Mouse (Mus musculus) cerebellum, adult 9-10 months (tissue): ENCODE measurements around the gene Cald1.

Experiments
- DNase-seq: peaks from one replicate; pipeline ENCODE4 v3.0.0; 2022

Gene Cald1

DNA sequence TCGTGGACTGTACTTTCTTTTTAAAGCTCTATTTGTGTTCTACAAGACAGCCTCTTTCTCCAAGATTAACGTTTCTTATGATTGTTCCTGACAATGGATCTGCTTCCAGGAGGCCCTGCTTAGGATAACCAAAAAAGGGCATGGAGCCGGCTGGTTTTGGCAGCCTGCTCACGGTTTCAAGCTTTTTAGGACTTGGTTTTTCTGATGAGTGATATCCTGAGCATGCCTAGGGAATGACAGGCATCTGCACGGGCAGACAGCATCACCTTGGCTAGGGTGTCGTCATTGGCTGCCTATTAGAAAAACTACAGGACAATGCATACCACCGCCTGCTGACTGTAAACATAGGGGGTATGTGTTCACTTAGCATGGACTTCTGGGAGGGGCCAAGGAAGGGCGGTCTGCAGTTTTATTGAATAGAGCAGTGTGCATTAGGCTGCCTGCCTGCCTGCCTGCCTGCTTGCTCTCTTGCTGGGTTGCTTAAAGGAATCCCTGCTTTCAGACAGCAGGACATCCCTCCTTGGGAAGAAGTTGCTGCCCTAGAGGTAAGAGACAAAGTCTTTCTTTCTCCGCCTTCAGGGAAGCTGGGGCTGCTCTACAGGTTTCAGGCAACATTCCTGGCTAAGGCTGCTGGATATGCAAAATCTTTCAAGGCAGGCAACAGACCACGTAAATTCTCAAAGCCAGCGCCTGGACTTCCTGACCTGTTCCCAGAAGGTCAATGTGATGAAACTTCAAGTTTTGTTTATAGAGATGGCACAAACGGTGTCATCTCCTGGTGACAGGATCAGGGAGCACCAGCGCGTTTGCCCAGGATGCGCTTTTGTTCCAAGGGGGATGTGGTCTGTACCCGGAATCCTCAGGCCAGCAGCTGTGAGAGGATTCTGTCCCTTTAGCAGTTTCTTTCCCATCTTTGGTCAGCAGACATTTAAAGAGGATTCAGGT, at the start of gene Cald1:
Gene Cald1, plus strand, starts transcription at position 380 of the 945 bp plus-strand sequence.
- no peak for DNase-seq

DNA sequence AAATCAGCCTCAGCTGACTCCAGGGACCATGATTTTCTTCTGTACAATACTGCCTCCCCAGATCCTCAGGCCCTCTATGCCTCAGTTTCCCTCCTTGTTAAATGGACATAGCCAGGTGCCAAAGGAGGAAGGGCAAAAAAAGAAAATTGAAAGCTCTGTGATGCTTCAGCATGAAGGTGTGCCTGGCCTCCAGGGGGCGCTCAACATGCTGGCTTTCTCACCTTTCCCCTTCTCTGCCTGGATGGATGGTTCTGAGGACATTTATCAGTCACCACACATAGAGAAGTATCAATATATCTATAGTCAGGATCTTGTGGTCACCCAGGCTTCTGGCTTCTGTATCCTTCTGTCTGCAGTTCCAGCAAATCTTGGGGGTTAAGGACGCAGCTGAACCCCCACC, 49.3 kb upstream of the Cald1 start:
- DNase-seq: peak; percentile 58

DNA sequence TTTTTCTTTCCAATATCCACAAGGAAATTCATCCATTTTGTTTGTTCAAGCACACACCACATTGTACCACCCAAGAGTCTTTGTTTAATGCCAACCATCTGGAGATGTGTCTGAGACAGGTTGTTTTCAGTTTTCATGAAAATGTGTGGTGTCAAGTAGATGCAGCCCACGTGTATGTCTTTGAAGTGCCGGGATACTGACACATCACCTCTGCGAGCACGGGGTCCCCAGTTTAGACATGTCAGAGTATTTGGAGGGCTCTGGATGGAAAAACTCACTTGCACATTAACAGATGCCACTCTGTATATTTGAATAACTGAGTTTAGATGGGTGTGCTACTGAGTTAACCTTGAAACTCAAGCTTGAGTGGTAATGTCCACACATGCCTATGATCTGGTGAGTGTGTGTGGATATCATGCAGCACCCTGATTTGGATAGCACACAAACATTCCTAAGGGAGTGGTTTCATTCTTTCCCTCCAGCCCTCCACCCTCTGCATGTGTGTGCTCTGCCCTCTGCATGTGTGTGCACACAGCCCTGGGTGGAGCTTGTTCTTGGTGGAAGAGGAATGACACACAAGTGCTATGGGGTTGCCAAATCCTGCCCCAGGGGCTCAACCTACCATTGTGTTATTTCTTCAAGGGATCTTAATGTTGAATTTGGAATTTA, 45.7 kb upstream of the Cald1 start:
- DNase-seq: no peak

DNA sequence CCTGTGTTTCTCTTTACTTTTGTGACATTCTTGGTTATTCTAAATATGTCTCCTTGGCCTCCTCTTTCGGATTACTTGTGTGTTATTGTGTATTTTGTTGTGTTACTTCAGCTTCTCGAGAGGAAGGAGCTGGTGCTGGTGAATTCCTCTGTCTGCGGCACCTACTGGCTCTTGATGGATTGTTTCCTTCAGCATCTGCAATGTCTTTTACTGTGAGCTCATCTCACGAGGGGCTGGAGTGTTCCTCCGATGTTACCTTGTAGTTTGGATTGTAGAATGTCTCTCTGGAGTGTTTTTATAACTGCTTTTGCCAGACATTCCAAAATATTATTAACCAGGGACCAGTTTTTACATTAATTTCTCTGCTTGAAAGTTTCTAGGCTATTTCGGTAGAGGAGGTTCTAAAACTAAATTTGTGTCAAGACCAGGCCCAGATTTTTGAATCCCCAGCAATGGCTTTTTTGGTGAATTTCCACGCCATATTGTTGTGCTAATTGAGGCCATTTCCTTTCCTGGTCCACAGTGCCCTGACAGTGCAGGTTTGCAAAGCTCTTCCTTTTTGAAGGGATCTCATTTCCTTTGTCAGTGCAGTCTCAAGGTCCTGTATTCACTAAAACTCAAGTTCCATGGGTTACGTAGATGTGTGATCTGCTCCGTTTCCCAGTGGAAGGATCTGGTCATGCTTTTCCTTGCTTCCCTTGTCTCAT, 43.9 kb upstream of the Cald1 start:
- DNase-seq: no peak

DNA sequence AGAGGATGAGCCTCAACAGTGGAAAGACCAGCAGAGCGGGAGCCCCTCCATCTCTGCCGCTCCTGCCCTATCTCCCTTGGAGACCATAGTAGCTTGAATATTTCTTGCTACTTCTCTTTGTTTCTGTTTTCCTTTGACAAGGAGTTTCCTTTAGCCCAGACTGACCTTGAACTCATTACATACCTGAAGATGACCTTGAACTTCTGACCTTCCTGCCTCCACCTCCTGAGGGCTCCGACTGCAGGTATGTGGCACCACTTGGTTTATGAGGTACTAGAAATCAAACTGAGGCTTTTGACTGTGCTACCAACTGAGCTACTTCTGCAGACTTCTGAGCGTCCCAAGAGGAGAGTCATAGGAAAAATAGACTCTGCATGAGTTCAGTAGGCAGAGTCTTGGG, 38.8 kb upstream of the Cald1 start:
- DNase-seq: no peak

DNA sequence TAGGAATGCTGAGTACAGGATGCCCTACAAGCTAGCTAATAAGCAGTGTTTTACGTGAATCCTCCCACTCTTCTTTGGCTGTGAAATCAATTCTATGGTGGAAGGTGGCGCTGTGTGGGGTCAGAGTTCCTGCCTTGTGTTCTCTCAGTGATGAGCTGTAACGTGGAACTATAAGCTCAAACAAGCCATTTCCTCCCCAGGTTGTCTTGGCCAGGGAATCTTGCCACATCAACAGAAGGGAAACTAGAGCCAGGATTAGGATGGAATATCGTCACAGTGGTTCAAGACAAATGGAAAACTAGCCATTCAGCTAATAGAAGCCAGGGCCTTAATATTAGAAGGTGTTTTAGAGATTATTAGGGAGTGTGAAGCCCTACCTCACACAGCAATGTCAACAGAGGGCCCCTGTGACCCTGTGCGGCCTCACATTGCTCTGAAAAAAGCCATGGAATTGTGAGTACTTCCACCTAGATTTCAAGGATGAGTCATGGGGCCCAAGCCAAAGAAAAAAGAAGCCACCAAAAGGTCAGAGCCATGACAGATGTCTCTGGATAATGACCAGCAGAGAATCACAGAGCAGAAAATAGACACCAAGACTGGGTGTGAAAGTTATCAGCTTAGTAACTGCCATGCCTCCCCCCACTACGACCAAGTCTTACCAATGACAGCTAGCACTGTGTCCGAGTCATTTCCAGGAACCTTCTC, 33.0 kb upstream of the Cald1 start:
- DNase-seq: peak; percentile 47

DNA sequence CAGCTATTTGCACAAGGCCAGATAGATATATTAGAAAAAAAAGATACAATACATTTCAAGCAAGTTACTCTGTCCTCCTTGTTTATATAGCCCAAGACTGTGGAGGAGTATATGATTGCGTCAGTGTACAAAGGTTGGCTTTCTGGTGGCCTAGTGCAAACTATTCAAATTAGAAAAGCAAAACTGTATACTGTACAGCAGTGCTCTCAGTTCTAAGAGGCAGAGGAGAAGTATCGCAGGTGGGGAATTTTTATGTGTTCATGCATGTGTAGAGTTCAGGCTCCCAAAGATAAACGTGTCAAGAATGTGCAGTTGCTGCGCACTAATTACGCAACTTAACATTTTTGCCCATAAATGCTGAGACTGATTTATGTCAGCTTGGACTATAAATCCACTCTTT, 31.0 kb upstream of the Cald1 start:
- DNase-seq: no peak

DNA sequence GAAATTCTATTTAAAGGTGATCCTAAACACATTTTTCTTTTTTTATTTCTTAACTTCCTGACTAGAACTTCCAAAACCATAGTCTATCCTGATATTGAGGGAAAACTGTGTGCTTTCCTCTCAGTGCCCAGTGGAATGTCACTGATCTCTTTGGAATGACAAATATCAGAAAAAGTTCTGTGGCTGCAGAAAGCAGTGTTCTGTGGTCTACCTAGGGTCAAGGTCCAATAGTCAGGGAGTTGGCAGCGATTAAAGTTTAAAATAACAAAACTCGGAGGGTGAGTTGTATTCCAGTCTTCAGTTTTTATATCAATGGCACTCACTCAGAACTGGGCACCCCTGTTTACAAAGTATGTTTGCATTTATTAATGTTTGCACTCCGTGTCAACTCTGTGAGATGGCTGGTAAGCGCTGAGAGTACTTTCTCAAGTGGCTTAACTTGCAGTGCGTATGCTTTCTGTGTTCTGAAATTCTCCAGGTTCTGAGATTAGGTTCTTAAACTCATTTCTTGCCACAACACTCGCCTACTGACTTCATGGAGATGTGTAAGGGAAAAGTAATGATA, 18.7 kb upstream of the Cald1 start:
- no peak for DNase-seq

DNA sequence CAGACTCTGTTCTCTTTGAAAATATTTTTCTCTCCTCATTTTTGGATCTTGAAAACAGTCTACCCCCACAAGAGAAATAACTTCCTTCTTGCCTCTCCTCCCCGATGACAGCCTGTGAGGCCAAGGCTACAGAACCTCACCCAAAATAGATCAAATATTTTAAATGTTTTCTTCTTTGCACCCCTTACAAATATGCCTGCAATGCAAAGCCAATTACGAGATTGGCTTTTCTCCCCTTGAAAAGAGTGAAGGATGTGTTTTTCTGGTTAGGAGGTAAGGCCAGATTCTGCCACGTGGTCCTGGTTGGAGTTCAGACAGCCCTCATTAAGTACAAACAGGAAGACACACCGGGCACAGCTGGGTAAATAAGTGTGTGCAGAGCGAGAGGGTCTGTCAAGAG, 14.9 kb upstream of the Cald1 start:
- DNase-seq: no peak

DNA sequence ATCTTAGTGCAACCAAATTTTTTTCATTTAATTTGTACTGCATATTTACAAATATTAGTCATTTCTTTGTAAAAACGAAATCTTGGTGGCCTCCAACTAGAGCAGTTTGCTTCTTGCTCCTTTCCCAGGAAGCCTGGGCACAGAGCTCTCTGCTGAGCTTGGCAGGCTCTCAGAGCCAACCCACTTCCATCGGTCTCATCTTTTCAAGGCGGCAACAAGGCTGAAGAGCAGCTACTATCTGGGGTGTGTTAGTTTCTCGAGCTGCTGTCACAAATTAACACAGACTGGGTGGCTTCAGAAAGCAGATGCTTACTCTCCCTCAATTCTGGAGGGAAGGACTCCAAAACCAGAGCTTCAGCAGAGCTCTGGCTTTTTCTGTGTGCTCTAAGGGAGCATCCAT, 10.2 kb upstream of the Cald1 start:
- DNase-seq: no peak

DNA sequence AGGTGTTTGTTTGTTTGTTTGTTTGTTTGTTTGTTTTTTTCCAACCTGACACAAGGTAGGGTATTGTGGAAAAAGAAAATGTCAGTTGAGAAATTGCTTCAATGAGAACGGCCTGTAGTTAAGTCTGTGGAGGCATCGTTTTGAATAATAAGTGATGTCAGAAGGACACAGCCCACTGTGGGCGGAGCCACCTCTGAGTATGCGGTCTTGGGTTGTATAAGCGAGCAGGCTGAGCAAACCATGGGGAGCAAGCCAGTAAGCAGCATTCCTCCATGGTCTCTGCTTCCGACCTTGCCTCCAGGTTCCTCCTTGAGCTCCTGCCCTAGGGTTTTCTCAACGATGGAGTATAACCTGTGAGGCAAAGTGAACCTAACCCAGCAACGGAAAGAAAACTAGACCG, 7.6 kb upstream of the Cald1 start:
- no peak for DNase-seq

DNA sequence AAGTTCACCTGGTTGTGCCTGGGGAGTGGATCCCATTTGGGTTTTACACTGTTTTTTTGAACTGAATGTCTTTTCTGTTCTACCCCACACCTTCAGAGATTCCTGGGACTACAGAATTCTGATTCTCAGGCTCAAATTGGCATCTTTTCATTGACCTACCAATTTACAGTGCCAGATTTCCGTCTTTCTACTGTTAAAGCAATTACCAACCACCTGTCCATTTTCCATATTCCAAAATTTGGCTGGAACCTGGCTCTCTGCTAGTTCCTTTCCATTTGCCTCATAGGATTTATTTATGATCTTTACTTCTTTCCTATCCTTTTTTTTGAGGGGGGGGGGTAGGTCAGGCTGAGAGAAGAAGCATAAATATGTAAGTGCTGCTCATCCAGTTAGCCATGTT, 4.9 kb upstream of the Cald1 start:
- DNase-seq: peak; percentile 74

DNA sequence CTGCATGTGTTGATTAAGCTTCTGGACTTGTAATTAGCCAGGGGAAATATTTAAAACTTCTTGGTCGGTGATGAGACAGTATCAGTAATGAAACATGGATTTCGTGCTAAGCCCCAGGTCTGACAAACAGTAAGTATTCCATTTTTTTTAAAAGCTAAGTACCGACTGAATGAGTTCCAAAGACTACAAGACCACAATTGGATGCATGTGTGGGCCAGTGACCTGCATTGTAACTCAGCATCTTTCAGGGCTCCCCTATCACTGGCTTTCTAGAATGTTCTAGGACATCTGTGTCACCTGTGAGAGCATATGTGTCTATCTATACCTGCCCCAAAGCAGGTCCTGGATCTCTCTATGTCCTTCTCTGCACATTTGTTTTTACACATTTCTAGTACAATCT, 984 bp upstream of the Cald1 start:
- DNase-seq: no peak

DNA sequence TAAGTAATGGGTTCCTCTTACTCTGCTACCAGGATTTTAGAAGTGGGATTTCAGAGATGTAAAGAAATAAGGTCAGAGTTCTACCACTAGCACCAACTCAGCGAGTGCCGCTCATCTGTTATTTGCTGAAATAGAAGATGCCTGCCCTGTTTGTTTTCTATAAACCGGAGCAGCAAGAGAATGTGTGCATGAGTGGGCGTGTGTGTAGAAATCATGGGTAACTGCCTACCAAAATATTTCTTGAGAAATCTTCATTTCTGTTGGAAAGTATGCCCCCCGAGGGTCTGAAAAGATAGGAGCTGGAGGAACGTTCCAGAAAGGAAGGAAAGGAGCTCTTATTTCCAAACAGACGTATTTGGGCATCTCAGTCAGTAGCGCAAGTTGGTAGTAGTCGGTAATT, 871 bp downstream of the Cald1 start:
- DNase-seq: no peak

DNA sequence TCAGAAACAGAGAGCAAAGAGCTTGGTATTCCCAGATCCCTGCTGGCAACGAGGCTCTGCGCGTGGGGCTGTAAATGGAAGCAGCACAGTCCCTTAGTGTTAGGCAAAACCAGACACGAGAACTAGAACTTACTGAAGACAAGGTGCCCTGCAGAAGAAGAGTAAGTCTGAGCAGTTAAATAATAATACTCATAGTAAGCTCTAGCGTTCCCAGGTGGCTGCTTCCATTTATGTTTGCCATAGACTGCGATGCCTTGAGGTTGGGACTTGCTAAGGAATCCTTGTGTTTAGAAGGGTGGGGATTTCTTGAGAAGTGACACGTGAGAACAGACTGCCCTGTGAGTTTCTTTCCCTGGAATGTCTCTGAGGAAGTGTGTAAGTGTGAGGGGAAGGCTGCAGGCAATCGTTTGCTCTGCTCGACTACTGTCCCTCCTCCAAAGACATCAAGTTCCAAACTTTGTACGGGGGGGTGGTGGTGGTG, 1.4 kb downstream of the Cald1 start:
- no peak for DNase-seq

DNA sequence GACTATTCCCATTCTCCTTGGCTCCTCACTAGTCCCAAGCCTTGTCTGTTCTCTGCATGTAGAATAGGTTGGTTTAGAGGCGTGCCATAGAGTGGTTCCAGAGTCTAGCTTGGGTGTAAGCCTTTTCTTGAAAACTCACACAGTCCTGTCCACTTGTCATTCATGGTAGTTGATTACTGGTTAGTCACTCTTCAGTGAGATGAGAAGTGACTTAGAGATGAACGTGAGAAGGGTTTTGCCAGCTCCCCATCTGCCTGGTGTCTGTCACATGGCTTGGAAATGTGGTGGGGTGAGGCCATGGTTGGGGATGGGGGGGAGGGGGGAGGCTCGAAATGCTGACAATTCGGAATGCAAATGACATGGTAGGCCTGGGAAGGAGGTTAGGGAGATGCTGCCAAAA, 2.5 kb downstream of the Cald1 start:
- DNase-seq: no peak

DNA sequence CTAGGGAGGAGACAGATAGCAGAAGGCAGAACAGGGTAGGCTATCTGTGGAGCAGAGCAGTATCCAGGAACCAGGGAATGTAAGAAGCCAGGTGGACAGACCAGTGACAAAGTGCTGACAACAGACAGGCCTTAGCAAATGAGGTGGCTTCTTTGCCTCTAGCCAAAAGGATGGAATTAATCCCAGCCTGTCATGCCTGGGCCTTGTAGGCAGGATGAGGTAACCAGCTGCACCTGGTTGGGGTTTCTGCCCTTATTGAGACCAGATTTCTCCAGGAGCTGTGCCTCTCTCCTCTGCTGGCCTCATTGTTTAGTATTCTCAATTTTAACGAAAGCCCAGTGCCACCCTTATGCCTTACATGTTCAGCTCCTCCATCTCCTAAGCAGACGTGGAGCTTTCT, 3.8 kb downstream of the Cald1 start:
- DNase-seq: no peak

DNA sequence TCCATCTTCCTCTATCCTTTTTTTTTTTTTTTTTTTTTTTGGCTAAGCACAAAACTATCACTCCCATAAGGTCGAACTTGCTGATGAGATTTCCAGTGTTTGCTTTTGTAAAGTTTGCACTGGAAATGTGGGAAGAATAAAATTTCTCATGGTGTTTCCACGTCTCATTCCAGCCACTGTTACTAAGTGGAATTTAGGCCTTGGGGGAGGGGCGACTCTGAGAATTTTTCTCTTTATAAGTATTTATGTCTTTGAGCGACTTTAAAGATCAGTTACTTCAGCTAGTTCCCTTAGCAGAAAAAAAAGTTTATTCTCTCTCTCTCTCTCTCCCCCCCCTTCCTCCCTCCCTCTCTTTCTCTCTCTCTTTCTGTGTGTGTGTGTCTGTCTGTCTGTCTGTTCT, 8.1 kb downstream of the Cald1 start:
- no peak for DNase-seq

DNA sequence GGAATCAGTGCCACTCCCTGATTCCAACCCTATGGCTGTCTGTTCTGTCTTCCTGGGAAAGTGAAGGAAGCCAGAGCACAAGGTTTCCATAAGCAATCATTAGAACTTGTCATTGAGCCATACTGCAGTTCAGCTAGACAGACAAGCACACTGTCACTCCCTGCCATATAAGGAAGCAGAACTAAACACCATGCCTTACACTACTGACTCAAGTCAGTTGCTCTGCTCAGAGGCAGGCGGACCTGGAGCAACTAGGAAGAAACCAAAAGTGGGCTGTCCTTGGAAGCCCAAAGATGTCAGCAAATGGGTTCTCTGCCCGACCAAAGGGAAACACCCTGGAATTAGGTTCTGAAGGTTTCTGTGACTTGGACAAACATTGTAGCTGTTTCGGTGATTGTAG, 10.3 kb downstream of the Cald1 start:
- no peak for DNase-seq

DNA sequence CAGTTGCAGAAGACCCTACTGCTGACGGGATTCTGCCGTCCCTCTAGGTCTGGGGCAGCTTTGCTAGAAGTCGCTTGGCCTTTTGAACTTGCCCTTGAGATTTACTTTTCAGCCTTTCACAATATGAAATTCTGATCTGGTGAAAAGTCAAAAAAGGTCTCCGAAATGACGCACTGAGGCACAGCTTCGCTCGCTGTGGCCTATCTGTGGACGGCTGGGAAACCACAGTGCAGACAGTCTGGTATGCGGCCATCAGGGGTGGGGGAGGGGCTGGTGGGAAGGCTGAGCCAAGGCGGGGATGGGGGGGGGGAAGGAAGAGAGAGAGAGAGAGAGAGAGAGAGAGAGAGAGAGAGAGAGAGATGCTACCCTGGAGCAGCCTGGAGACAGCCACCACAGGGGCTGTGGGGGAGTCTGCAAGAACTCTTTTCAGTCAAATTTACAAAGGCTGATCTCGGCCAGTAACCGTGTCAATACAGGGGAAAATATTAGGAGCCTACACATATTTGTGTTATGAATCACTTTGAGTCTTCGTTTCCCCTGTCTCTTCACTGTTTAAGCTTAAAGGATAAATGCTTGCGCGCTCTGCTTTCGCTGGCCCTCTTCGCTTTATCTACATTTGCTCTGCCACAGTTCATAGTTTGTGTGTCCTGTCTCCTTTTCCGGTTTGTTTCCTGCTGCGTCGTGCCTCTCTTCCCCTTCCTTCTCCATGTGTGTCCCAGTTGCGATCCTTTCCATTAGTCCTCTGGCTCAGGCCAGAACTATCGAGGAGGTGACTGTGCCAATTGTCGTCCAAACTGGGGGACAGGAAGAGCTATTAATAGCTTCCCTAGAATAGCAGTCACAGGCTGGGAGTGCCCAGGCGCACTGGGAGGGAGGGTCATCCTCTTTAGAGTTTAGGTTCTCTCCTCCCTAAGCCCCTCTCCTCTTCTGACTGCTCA, 11.9 kb downstream of the Cald1 start:
- DNase-seq: no peak

DNA sequence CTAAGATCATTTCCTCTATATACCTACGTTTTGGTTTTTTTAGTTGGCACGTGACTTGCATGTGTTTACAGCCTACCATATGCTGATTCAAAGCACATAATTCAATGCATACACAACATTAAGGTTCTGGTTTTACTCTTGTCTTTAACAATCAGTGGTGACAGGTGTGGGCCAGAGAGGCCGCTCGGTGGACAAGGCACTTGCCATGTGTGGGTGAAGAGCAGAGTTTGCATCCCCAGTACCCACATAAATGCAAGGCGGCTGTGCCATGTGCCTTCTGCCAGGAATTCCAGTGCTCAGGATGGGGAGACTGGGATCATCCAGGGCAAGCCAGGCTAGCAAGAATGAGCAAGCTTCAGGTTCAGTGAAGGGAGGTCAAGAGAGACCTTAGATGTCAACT, 14.8 kb downstream of the Cald1 start:
- no peak for DNase-seq

DNA sequence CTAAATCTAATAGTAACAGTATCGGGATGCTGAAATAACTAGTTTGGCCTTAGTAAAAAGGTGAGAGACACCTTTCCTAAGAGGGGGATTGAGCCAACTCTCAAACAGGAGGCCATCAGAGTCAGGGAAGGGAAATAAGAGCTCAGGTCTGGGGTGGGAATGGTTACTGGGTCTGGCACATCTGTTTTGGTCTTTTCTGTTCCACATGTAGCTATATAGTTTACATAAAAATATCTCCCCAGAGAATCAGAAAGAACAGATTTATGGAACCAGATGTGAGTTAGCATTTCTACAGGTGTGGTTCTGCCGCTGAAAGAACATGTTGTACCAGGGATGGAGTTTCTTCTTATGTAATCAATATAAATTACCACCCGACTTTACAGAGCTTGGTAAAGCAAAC, 17.1 kb downstream of the Cald1 start:
- DNase-seq: no peak
